Mouse (Mus musculus): ENCODE results near the gene Rreb1. TPM values are rescaled to one million over a fixed set of nuclear protein-coding genes. Genes with fewer than 3 reads are reported as not detected.

Gene Rreb1
- total RNA-seq (2021) = 10 to 100 TPM; 38.0 to 55.6 TPM

GRCm38 (mm10) chr13:37778147-37778593, at the start of gene Rreb1:
Gene Rreb1, plus strand, starts transcription at chr13:37778400.
- peak; percentile 20 for DNase-seq (ENCODE audit: low spot score)
- intact Hi-C loops (cut with DNase I) = loop anchor here (5.0 kb wide), 1 partner anchor 44 kb away; no protein-coding TSS in a partner anchor

GRCm38 (mm10) chr13:37728551-37728950, 49.6 kb upstream of the Rreb1 start:
- no peak for DNase-seq (ENCODE audit: low spot score)
- intact Hi-C loops (cut with DNase I) = no loop called here

DNA sequence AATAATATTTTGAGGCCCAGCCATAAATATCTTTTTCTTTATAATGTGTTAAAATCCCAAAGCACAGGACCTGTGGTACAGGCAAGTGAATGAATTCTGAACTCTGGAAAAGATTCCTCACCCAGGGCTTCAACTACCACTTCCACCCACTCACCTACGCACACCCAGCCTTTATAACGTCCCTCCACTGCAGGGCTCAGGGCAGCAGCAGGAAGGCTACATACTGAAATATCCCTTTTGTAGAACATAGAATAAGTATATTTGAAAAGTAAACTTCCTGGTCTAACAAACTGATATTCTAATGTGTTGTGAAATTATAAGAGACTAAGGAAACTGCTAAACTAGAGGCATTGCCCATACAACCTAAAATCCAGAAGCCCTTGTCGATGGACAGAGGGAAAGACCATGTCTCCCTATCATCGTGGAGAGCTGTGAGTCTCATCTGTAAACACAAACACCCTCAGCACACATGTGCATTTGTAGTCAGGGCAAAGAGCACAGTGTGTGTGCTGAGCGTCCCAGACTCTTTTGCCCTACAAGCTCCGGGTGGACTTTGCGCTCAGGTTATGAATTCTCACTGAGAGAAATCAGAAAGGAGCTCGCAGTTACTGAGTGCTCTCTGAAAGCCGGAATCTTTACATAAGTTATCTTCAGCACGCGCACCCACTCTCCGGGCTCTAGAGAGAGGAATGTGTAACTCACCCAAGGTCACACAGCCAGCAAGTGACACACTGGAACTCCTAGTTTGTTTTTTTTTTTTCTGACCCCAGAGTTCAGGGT, 46.1 kb upstream of the Rreb1 start:
- intact Hi-C loops (cut with DNase I) = no loop called here
- no peak for DNase-seq (ENCODE audit: low spot score)

DNA sequence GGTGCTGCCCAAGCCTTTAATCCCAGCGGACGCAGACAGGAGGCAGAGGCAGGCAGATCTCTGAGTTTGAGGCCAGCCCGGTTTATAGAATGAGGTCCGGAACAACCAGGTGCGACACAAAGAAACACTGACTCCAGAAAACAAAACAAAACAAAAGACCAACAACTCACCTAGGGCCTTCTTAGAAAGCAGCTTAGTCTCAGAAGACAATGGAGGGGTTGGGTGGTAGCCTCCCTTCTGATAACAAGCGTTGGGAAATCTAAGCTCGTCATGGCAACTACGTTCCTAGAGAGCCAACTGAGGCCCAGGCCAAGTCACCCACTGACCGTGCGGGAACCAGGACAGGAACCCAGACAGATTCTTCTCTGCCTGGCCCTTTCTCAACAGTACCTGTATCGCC, 43.7 kb upstream of the Rreb1 start:
- DNase-seq (ENCODE audit: low spot score) = no peak
- intact Hi-C loops (cut with DNase I) = no loop called here

GRCm38 (mm10) chr13:37740111-37740510, 38.1 kb upstream of the Rreb1 start:
- intact Hi-C loops (cut with DNase I) = no loop called here
- no peak for DNase-seq (ENCODE audit: low spot score)

GRCm38 (mm10) chr13:37740752-37741151, 37.4 kb upstream of the Rreb1 start:
- no peak for DNase-seq (ENCODE audit: low spot score)
- intact Hi-C loops (cut with DNase I) = no loop called here

DNA sequence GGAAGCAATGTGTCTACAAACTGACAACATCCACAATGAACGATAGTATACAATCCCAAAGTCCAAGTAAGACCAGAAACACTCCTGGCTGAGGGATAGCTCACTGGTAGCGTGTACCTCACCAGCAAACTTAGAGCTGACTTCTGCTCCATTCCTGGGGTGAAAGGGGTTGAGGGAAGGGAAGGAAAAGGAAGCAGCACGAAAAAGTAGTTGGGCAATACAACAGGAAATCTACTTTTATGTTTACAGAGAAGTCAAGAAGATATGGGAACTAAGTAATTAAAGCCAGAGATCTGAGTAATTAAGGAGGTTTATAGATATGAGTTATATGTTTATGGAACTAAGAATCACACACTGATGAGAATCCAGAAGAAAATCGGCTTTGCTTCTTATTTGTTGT, 36.0 kb upstream of the Rreb1 start:
- no peak for DNase-seq (ENCODE audit: low spot score)
- intact Hi-C loops (cut with DNase I) = no loop called here

DNA sequence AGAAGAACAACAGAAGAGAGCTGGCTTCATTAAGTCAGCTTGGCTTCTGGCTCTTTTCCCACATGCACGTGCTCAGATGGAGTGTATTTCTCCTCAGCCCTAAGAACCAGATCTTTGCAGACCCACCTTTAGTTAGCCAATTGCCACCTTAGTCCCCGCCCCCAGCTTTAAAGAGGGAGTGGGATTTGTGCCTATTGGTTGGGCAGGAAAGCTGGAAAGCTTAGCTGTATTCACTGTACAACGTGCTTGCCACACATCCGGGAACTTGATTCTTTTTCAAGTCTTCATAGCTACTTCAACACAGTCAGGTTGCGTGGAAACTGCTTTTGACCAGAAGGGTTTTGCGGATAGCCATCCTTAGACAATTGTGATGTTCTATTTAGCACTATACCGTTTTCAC, 30.7 kb upstream of the Rreb1 start:
- no peak for DNase-seq (ENCODE audit: low spot score)
- intact Hi-C loops (cut with DNase I) = no loop called here

- DNase-seq (ENCODE audit: low spot score) = no peak
- intact Hi-C loops (cut with DNase I) = no loop called here
Measured at GRCm38 (mm10) chr13:37749485-37749884, 28.7 kb upstream of the Rreb1 start.

DNA sequence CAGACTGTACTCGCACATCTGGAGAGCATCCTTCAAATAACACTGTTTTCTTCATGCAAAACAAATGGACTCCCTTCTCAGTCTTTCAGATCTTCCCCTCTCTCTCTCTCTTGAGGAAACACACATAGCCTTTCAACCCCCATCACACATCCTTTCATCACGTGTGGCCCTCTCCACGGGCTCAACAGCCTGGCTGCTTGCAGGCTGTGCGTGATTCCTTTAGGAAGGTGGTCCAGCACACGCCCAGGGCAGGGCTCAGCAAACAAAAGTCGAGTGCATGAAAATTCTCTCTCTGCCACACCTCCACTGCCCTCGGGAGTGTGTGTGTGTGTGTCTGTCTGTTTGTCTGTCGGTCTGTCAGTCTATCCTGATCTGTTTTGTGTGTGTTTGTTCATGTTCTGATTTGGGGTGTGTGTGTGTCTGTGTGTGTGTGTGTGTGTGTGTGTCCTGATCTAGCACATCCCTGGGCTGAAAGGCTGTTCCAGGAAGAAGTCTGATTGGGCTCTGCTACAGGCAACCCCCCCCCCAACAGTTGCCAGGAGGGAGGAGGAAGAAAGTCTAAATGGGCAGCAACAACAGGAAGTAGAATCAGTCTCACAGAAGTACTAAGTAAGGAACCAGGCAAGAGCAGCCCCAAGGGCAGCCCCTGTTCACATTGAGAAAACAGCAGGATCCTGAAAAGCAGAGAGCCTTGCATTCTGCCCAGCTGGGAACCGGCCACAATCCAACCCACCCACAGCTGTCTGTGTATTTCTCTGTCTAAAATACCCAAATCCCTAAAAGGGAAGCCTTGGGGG, 26.8 kb upstream of the Rreb1 start:
- DNase-seq (ENCODE audit: low spot score) = no peak
- intact Hi-C loops (cut with DNase I) = no loop called here

DNA sequence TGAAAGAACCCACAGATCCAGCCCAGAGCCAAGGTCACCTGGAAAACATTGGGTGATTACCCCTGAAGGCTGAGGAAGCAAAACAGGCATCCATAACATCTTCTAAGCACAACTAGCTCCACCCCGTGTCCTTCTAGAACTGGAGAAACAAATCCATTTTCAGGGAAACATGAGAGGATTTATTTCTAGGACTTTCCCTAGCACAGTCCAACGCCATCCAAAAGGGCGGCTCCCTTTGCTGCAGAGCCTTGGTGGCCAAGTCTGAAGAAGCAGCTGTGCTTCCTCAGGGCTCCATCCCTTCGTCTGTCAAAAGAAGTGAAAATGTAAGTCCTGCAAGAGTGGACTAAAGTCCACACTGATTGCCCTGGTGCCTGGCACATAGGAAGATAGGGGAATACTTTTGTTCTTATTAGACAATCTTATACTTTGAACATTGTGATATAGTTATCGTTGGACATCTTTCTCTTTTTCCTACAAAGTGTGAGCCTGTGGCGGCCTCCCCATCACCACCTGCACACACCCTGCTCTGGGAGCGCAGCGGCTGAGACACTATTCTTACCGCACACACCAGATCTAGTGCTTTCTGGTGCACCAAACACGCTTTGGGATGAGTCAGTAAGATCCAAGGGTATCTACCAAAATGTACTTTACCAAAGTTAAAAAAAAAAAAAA, 18.7 kb upstream of the Rreb1 start:
- intact Hi-C loops (cut with DNase I) = loop anchor here (5.0 to 10.0 kb wide), 3 partner anchors 87 to 292 kb away; no protein-coding TSS in a partner anchor
- no peak for DNase-seq (ENCODE audit: low spot score)

DNA sequence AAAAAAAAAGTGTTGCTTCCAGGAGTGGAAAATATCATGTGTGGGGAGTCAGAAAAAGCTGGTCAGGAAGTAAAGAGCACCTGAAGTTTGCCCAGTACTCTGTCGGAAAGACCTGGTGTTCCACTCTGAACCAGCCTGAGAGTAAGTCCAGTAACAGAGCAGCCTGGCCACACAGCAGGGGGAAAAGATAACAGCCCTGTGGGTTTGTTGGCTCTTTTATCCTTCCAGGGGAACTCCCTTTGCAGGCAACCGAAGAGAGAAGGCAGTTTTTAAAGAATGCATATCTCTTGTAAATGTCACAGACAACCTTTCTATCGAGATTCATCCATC, 18.2 kb upstream of the Rreb1 start:
- no peak for DNase-seq (ENCODE audit: low spot score)
- intact Hi-C loops (cut with DNase I) = loop anchor here (5.0 to 10.0 kb wide), 2 partner anchors 105 to 293 kb away; no protein-coding TSS in a partner anchor

DNA sequence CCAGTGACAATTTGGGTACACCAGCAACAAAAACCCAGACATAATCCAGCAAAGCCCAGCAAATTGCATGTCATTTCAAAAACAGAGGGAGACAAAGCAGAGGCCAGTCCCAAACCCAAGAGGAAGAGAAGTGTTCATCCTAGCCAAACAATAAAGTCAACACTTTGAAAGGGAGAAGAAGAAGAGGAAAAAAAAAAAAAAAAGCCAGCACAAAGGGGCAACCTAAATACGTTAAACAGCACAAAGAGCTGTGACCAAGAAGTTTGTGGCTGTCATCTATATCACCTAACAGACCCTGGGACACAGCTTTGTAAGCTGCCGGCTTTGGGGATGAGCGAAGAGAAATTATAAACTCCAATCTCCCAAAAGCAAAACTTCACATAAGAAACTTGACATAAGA, 17.8 kb upstream of the Rreb1 start:
- intact Hi-C loops (cut with DNase I) = loop anchor here (5.0 to 10.0 kb wide), 2 partner anchors 106 to 293 kb away; no protein-coding TSS in a partner anchor
- no peak for DNase-seq (ENCODE audit: low spot score)

DNA sequence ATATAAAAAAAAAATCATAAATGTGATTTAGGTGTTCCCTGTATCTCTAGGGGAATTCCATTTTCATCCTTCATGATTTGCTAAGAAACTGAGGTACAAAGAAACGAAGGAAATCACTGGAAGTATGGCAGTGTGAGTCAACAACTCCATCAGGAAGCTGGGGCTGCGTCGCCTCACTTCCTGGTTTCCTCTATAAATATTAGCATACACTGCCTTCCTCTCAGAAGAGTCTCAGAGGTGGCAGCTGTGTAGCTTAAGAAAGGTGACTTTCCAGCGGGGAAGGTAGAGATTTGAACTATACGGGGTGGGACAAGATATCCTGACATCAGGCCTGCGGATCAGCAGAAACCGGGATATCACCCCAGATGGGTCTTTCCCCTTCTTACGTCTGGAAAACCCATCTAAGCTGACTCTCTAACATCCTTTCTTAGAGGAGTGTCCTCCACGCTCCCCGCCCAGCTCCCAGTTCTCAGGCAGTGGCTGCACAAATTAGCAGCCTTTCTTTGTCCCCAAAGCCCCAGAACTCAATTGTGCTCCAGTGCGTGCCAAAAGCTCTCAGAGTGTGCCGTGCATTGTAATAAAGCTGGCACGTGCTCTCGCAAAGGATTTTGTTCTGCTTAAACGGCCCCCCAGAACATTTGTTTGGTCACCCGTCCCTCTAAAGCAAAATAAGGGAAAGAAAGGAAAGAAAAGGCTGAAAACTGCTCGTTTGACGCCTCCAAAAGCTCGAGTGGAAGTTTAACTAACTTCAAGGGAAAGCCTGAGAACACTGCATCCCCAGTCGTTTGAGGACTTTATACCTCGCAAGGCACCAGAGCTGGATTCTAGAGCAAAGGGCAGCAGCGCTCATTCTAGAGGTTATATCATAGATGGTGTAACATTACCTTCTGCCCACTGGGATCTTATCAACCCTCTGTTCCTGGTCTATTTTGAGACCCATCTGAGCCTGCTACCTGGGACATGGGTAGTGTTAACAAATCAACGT, 17.0 kb upstream of the Rreb1 start:
- DNase-seq (ENCODE audit: low spot score) = peak; percentile 21
- intact Hi-C loops (cut with DNase I) = loop anchor here (5.0 to 10.0 kb wide), 2 partner anchors 106 to 294 kb away; no protein-coding TSS in a partner anchor

GRCm38 (mm10) chr13:37763800-37764407, 14.3 kb upstream of the Rreb1 start:
- no peak for DNase-seq (ENCODE audit: low spot score)
- intact Hi-C loops (cut with DNase I) = loop anchor here (5.0 to 10.0 kb wide), 2 partner anchors 109 to 297 kb away; no protein-coding TSS in a partner anchor

- DNase-seq (ENCODE audit: low spot score) = no peak
- intact Hi-C loops (cut with DNase I) = loop anchor here (10.0 kb wide), 1 partner anchor 115 kb away; no protein-coding TSS in a partner anchor
Measured at GRCm38 (mm10) chr13:37769777-37770176, 8.4 kb upstream of the Rreb1 start.

- DNase-seq (ENCODE audit: low spot score) = no peak
- intact Hi-C loops (cut with DNase I) = no loop called here
Measured at GRCm38 (mm10) chr13:37773476-37773875, 4.7 kb upstream of the Rreb1 start.

DNA sequence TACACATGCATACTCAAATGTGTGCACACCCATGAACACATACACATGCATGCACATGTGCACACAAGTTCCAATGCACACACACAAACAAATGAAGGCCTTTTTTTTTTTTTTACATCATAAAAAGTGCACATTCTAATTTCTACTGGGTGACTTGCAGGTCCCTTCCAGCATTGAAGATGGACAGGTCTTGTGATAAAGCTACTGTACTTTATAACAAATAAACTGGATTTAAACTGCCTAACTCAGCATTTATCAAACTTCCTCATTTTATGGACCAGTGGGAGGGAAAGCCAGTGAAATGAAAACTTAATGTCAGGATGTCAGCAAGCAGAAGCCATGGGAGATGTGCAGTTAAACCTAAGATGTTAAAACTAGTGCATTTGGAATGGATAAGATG, 1.5 kb upstream of the Rreb1 start:
- intact Hi-C loops (cut with DNase I) = loop anchor here (5.0 kb wide), 1 partner anchor 46 kb away; no protein-coding TSS in a partner anchor

More for the DNA sequence above, 1.5 kb upstream of the Rreb1 start:
- no peak for DNase-seq (ENCODE audit: low spot score)

Measured in heart, postnatal 25 days (tissue).